In genomic region chr8:11276286-11276685, GRCm38 (mm10) we compare ENCODE assay signal across 25 mouse cellular contexts. TPM values are rescaled to one million over a fixed set of nuclear protein-coding genes. Genes with fewer than 3 reads are reported as not detected.
A peak's percentile ranks its signal among the peaks of the same experiment; 100 is the strongest.
DNase-seq lines count a peak whose midpoint lies in the region; ATAC-seq and TF ChIP-seq lines count a peak whose summit lies in the region.
"Had no signal": no experiment of that assay in that cellular context is flagged by ENCODE, and none has a peak within 500 bp of the region (broad histone marks: within the 10 kb centered on the region; RNA-seq: fewer than 3 reads in every experiment).

No protein-coding gene starts in this region.

- peak; percentile 90 for DNase-seq in heart, adult 11 months
- no peak for DNase-seq in heart, adult 18-20 months
- no peak for DNase-seq in lung, postnatal 0 days (ENCODE audit: low spot score)
- no peak for DNase-seq in lung, postnatal 14 days
- DNase-seq in stomach, postnatal 0 days (ENCODE audit: low spot score) = no peak
- DNase-seq in liver = no peak
- no peak for DNase-seq in layer of hippocampus, postnatal 36 days
- DNase-seq: adrenal gland, adult 2 months; B cell, adult 2 months; cerebellum, adult 2 months; cerebellum, postnatal 25 days; gastrocnemius, postnatal 10 days; kidney, adult 2 months; lung, embryonic 14.5 days; spleen, adult 18-20 months; thymus, postnatal 14 days had no signal

- no peaks in the 10 kb centered on the region; the same call in 1 of the 2 replicates for H3K36me3 ChIP-seq in lung, postnatal 0 days (ENCODE audit: insufficient read depth, low read length)
- no peaks in the 10 kb centered on the region for H3K36me3 ChIP-seq in intestine, embryonic 15.5 days
- H3K36me3 ChIP-seq in stomach, postnatal 0 days (ENCODE audit: control insufficient read depth, insufficient read depth, low read length) = no peaks in the 10 kb centered on the region
- H3K36me3 ChIP-seq: forebrain, embryonic 15.5 days; limb, embryonic 12.5 days; midbrain, embryonic 12.5 days had no signal

- WGBS in lung, postnatal 0 days = 68% methylated on average over 6 of the region's 6 CpGs
- 49% methylated on average over 6 of the region's 6 CpGs for WGBS in intestine, embryonic 15.5 days
- WGBS in stomach, postnatal 0 days = 46% methylated on average over 6 of the region's 6 CpGs

- peak overlapping the region; percentile 89 for H3K27ac ChIP-seq in lung, postnatal 0 days (ENCODE audit: low read length)
- H3K27ac ChIP-seq in intestine, embryonic 15.5 days = peak overlapping the region; percentile 48; the same call in 1 of the 2 replicates
- peak overlapping the region; percentile 67 for H3K27ac ChIP-seq in stomach, postnatal 0 days (replicated peaks)
- H3K27ac ChIP-seq: forebrain, embryonic 15.5 days; kidney, postnatal 0 days; limb, embryonic 12.5 days; liver, embryonic 14.5 days; midbrain, embryonic 12.5 days had no signal

- no peak overlapping the region for H3K4me2 ChIP-seq in lung, postnatal 0 days (replicated peaks; ENCODE audit: low read depth, low read length)
- H3K4me2 ChIP-seq in intestine, embryonic 15.5 days (replicated peaks) = no peak overlapping the region
- no peak overlapping the region for H3K4me2 ChIP-seq in stomach, postnatal 0 days (replicated peaks; ENCODE audit: low read depth)
- H3K4me2 ChIP-seq: forebrain, embryonic 15.5 days; limb, embryonic 12.5 days; lung, embryonic 14.5 days; midbrain, embryonic 12.5 days had no signal

- no peaks in the 10 kb centered on the region for H3K27me3 ChIP-seq in lung, postnatal 0 days (replicated peaks; ENCODE audit: insufficient read depth, low read length)
- H3K27me3 ChIP-seq in intestine, embryonic 15.5 days (replicated peaks) = no peaks in the 10 kb centered on the region
- no peaks in the 10 kb centered on the region for H3K27me3 ChIP-seq in stomach, postnatal 0 days (ENCODE audit: control insufficient read depth, insufficient read depth, low read length)
- H3K27me3 ChIP-seq: forebrain, embryonic 15.5 days; limb, embryonic 12.5 days had no signal

- no peak overlapping the region for H3K4me3 ChIP-seq in lung, postnatal 0 days (ENCODE audit: low read depth, low read length)
- no peak overlapping the region for H3K4me3 ChIP-seq in intestine, embryonic 15.5 days (replicated peaks)
- no peak overlapping the region for H3K4me3 ChIP-seq in stomach, postnatal 0 days (ENCODE audit: low read depth, low read length)
- H3K4me3 ChIP-seq: forebrain, embryonic 15.5 days; limb, embryonic 12.5 days; midbrain, embryonic 12.5 days had no signal

- no peak for ATAC-seq in lung, postnatal 0 days
- ATAC-seq in intestine, embryonic 15.5 days = no peak
- ATAC-seq in stomach, postnatal 0 days (ENCODE audit: low FRiP score, low TSS enrichment) = no peak
- ATAC-seq: forebrain, embryonic 15.5 days; hindbrain, postnatal 0 days had no signal

- TF ChIP-seq CTCF in lung, postnatal 0 days (IDR thresholded peaks at IDR 0.05) = no peak
- TF ChIP-seq CTCF in stomach, postnatal 0 days (IDR thresholded peaks at IDR 0.05; ENCODE audit: low read depth) = no peak

- H3K4me1 ChIP-seq in lung, postnatal 0 days (ENCODE audit: insufficient read depth, low read depth, low read length) = peaks cover 57% of the 10 kb centered on the region
- H3K4me1 ChIP-seq in intestine, embryonic 15.5 days (replicated peaks) = peaks cover 36% of the 10 kb centered on the region
- 0 out of 2 replicates have a peak, but pooled peaks cover 4% of the 10 kb centered on the region for H3K4me1 ChIP-seq in stomach, postnatal 0 days (replicated peaks; ENCODE audit: control insufficient read depth, insufficient read depth)

- no peak overlapping the region for H3K9ac ChIP-seq in lung, postnatal 0 days (replicated peaks; ENCODE audit: low read depth)
- H3K9ac ChIP-seq in intestine, embryonic 15.5 days = no peak overlapping the region
- H3K9ac ChIP-seq in stomach, postnatal 0 days (ENCODE audit: low read length) = no peak overlapping the region
- H3K9ac ChIP-seq: forebrain, embryonic 15.5 days; limb, embryonic 12.5 days; liver, embryonic 14.5 days; lung, embryonic 14.5 days; midbrain, embryonic 12.5 days had no signal

- no peaks in the 10 kb centered on the region for H3K9me3 ChIP-seq in lung, postnatal 0 days (ENCODE audit: low read length)
- H3K9me3 ChIP-seq in intestine, embryonic 15.5 days = no peaks in the 10 kb centered on the region
- H3K9me3 ChIP-seq in stomach, postnatal 0 days (ENCODE audit: control insufficient read depth, low read length) = no peaks in the 10 kb centered on the region
- H3K9me3 ChIP-seq: forebrain, embryonic 15.5 days; limb, embryonic 12.5 days; midbrain, embryonic 12.5 days had no signal

- no peak for TF ChIP-seq EP300 in lung, postnatal 0 days (IDR thresholded peaks at IDR 0.05)
- TF ChIP-seq EP300 in stomach, postnatal 0 days (optimal IDR thresholded peaks at IDR 0.05) = no peak

RNA-seq across cellular contexts. Expression of gene Col4a2, which starts 36.3 kb away (rescaled TPM):
- total RNA-seq in heart, adult 18-20 months (2021) = 100 to 1,000 TPM; 127 to 140 TPM
- polyA plus RNA-seq in lung, postnatal 0 days (2015; fragmentation: Nextera tagmentation; extraction: Ambion mirVana) = 183 and 189 TPM in 2 replicates
- 60.2 and 61.4 TPM in 2 replicates for polyA plus RNA-seq in intestine, embryonic 15.5 days (2015; fragmentation: Nextera tagmentation; extraction: Ambion mirVana)
- 43.4 and 47.2 TPM in 2 replicates for polyA plus RNA-seq in stomach, postnatal 0 days (2015; fragmentation: Nextera tagmentation; extraction: Ambion mirVana)
- 10 to 100 TPM; 46.4 to 57.3 TPM for total RNA-seq in layer of hippocampus, postnatal 36 days (2021)
- total RNA-seq: neutrophil, adult 5-6 weeks had no signal

RNA-seq across cellular contexts. Expression of gene Col4a1, which starts 36.3 kb away (rescaled TPM):
- total RNA-seq in heart, adult 18-20 months (2021) = 100 to 1,000 TPM; 217 to 274 TPM
- 346 and 376 TPM in 2 replicates for polyA plus RNA-seq in lung, postnatal 0 days (2015; fragmentation: Nextera tagmentation; extraction: Ambion mirVana)
- polyA plus RNA-seq in intestine, embryonic 15.5 days (2015; fragmentation: Nextera tagmentation; extraction: Ambion mirVana) = 161 and 170 TPM in 2 replicates
- 96.3 and 99.0 TPM in 2 replicates for polyA plus RNA-seq in stomach, postnatal 0 days (2015; fragmentation: Nextera tagmentation; extraction: Ambion mirVana)
- 10 to 100 TPM; 47.7 to 51.9 TPM for total RNA-seq in layer of hippocampus, postnatal 36 days (2021)
- total RNA-seq: MEL; neutrophil, adult 5-6 weeks had no signal
